Mouse (Mus musculus) intestine, postnatal 0 days (tissue): Measurements from ENCODE around the gene Plxna2. TPM values are rescaled to one million over a fixed set of nuclear protein-coding genes. Genes with fewer than 3 reads are reported as not detected.

ENCODE experiments used
- ATAC-seq: fragments of 200-750 bp; cut with Nextera tagmentation; 2 replicates; pipeline ENCODE4 v1.8.0; 2017; ENCODE audit warnings: mild to moderate bottlenecking, moderate TSS enrichment, moderate library complexity
- H3K27ac ChIP-seq: fragments of 300-500 bp; sonication (generic); 2 replicates; pipeline ENCODE4 v1.5.1; 2014; ENCODE audit warnings: mild to moderate bottlenecking, low read depth, low read length, moderate library complexity
- H3K27me3 ChIP-seq: fragments of 300-500 bp; sonication (generic); replicated peaks from 2 replicates; pipeline ENCODE4 v1.6.1; 2014; ENCODE audit warnings: low read length, mixed read lengths; ENCODE audit not compliant: control insufficient read depth, insufficient read depth
- H3K36me3 ChIP-seq: fragments of 300-500 bp; sonication (generic); 2 replicates; pipeline ENCODE4 v1.6.1; 2014; ENCODE audit warnings: mild to moderate bottlenecking, moderate library complexity; ENCODE audit not compliant: control insufficient read depth, insufficient read depth
- H3K4me1 ChIP-seq: fragments of 300-500 bp; sonication (generic); replicated peaks from 2 replicates; pipeline ENCODE4 v1.6.1; 2014; ENCODE audit warnings: antibody characterized with exemption, low read length, mixed read lengths; ENCODE audit not compliant: control insufficient read depth, insufficient read depth
- H3K4me2 ChIP-seq: fragments of 300-500 bp; sonication (generic); replicated peaks from 2 replicates; pipeline ENCODE4 v1.6.1; 2014; ENCODE audit warnings: low read depth, mild to moderate bottlenecking, moderate library complexity
- H3K4me3 ChIP-seq: fragments of 300-500 bp; sonication (generic); 2 replicates; pipeline ENCODE4 v1.5.1; 2014; ENCODE audit warnings: low read depth, low read length
- H3K9ac ChIP-seq: fragments of 300-500 bp; sonication (generic); 2 replicates; pipeline ENCODE4 v1.6.1; 2014; ENCODE audit warnings: mild to moderate bottlenecking, low read depth, low read length
- H3K9me3 ChIP-seq: fragments of 300-500 bp; sonication (generic); 2 replicates; pipeline ENCODE4 v1.6.1; 2016; ENCODE audit warnings: mixed run types; ENCODE audit not compliant: control insufficient read depth
- CTCF ChIP-seq: sonication (generic); IDR thresholded peaks from 2 replicates; pipeline ENCODE4 v1.5.1; 2016; ENCODE audit warnings: low read depth, mild to moderate bottlenecking, control low read depth, antibody characterized with exemption, moderate library complexity
- WGBS: fragments of 180-500 bp; shearing (Covaris S2); extraction: QIAGEN DNeasy Blood & Tissue Kit; methylation state at CpG from one replicate; pipeline ENCODE4 v1.1.7; 2014; 5-methylcytosine and 5-hydroxymethylcytosine counted together
- polyA plus RNA-seq: library from polyadenylated mRNA; unstranded; fragments of >200 nt; fragmentation: Nextera tagmentation; extraction: Ambion mirVana; gene quantifications from 2 replicates; pipeline ENCODE4 v1.2.1, GENCODE M21; 2015

Gene Plxna2
- polyA plus RNA-seq, 1 experiment from 2014 or later, result 4.1 TPM

GRCm38 (mm10) chr1:194645898-194646297 is 27.9 kb downstream of the Plxna2 start:
- TF ChIP-seq CTCF, result no peak
- WGBS, result 85% methylated on average over 1 of the region's 1 CpGs
- no peak for ATAC-seq
- Histone ChIP-seq H3K4me3 (no peak overlapping the region), H3K4me2 (no peak overlapping the region), H3K4me1 (no peaks in the 10 kb centered on the region), H3K27ac (no peak overlapping the region), H3K36me3 (peaks cover 27% of the 10 kb centered on the region), H3K27me3 (no peaks in the 10 kb centered on the region), H3K9me3 (no peaks in the 10 kb centered on the region), H3K9ac (no peak overlapping the region)

- Histone ChIP-seq H3K27me3 (no peaks in the 10 kb centered on the region), H3K9me3 (no peaks in the 10 kb centered on the region), H3K27ac (no peak overlapping the region), H3K4me2 (no peak overlapping the region), H3K9ac (no peak overlapping the region), H3K36me3 (peaks cover 12% of the 10 kb centered on the region), H3K4me3 (no peak overlapping the region), H3K4me1 (no peaks in the 10 kb centered on the region)
- WGBS, result 50% methylated on average over 1 of the region's 1 CpGs
- TF ChIP-seq CTCF, result peak; percentile 42
- no peak for ATAC-seq
Measured at GRCm38 (mm10) chr1:194650076-194650475, 32.1 kb downstream of the Plxna2 start.

GRCm38 (mm10) chr1:194650566-194650965 is 32.5 kb downstream of the Plxna2 start:
- no peak overlapping the region for H3K9ac ChIP-seq
- no peak overlapping the region for H3K4me2 ChIP-seq
- H3K36me3 ChIP-seq, result peaks cover 11% of the 10 kb centered on the region; the same call in 1 of the 2 replicates
- no peak for TF ChIP-seq CTCF
- H3K4me1 ChIP-seq, result no peaks in the 10 kb centered on the region
- no peaks in the 10 kb centered on the region for H3K9me3 ChIP-seq
- 95% methylated on average over 2 of the region's 2 CpGs for WGBS
- no peak overlapping the region for H3K27ac ChIP-seq
- no peak overlapping the region for H3K4me3 ChIP-seq
- no peak for ATAC-seq
- no peaks in the 10 kb centered on the region for H3K27me3 ChIP-seq

- no peak for ATAC-seq
- Histone ChIP-seq H3K4me1 (no peaks in the 10 kb centered on the region), H3K27ac (peak overlapping the region; percentile 15; the same call in 1 of the 2 replicates), H3K4me2 (no peak overlapping the region), H3K27me3 (no peaks in the 10 kb centered on the region), H3K4me3 (no peak overlapping the region), H3K9ac (no peak overlapping the region), H3K36me3 (peaks cover 11% of the 10 kb centered on the region; the same call in 1 of the 2 replicates), H3K9me3 (no peaks in the 10 kb centered on the region)
- 72% methylated on average over 3 of the region's 3 CpGs for WGBS
- no peak for TF ChIP-seq CTCF
Measured at GRCm38 (mm10) chr1:194651987-194652386, 34.0 kb downstream of the Plxna2 start.

- ATAC-seq, result 0 out of 2 replicates have a peak, but pooled peaks have one; percentile 9
- Histone ChIP-seq H3K4me3 (no peak overlapping the region), H3K9me3 (no peaks in the 10 kb centered on the region), H3K27ac (peak overlapping the region; percentile 83), H3K4me2 (no peak overlapping the region), H3K4me1 (no peaks in the 10 kb centered on the region), H3K9ac (no peak overlapping the region), H3K27me3 (no peaks in the 10 kb centered on the region), H3K36me3 (no peaks in the 10 kb centered on the region)
- peak; percentile 19; the same call in 1 of the 2 replicates for TF ChIP-seq CTCF
- WGBS, result 38% methylated on average over 1 of the region's 1 CpGs
Measured at GRCm38 (mm10) chr1:194658459-194659160, 40.6 kb downstream of the Plxna2 start.

GRCm38 (mm10) chr1:194660426-194661119 is 42.6 kb downstream of the Plxna2 start:
- Histone ChIP-seq H3K4me3 (no peak overlapping the region), H3K9ac (no peak overlapping the region), H3K4me2 (no peak overlapping the region), H3K4me1 (no peaks in the 10 kb centered on the region), H3K27me3 (no peaks in the 10 kb centered on the region), H3K27ac (peak overlapping the region; percentile 69), H3K36me3 (no peaks in the 10 kb centered on the region), H3K9me3 (no peaks in the 10 kb centered on the region)
- WGBS, result 58% methylated on average over 3 of the region's 3 CpGs
- peak; percentile 98 for ATAC-seq
- TF ChIP-seq CTCF, result no peak
